Mouse (Mus musculus) stomach, postnatal 0 days (tissue): ENCODE data around the gene Plxnc1.

Experiments used
- CTCF ChIP-seq: IDR thresholded peaks from 2 replicates; pipeline ENCODE4 v1.5.1; 2016; ENCODE audit warnings: antibody characterized with exemption, low read depth, mild to moderate bottlenecking, moderate library complexity
- EP300 ChIP-seq: optimal IDR thresholded peaks from 2 replicates; pipeline ENCODE3; 2016; ENCODE audit warnings: antibody characterized with exemption

- TF ChIP-seq CTCF (no peak), EP300 (no peak)
These were observed 19.8 kb downstream of the Plxnc1 start for GRCm38 (mm10) chr10:94924878-94925277.
